Mouse (Mus musculus) adrenal gland, postnatal 36 days (tissue): ENCODE results near the gene 2410015M20Rik. TPM values are rescaled to one million over a fixed set of nuclear protein-coding genes. Genes with fewer than 3 reads are reported as not detected.
"Not testable (repeated sequence)": the region's sequence is repeated elsewhere in the genome, so short reads cannot be mapped to it uniquely, and the experiment has no call there.

ENCODE experiments used
- DNase-seq, 2 experiments: peaks; one replicate each; pipeline ENCODE4 v3.0.0; 2021; ENCODE audit warnings: mixed read lengths in 1 of 2
- long read RNA-seq, 2 experiments: library from polyadenylated mRNA; stranded (forward); transcript quantifications; one replicate each; pipeline ENCODE4 v2.0.0; 2021; ENCODE audit warnings: borderline sequencing depth in 2 of 2
- total RNA-seq, 2 experiments: library from RNA; stranded (reverse); gene quantifications; 2 replicates each; pipeline ENCODE4 v1.2.3; 2021

The 2410015M20Rik gene
- 100 to 1,000 TPM; 293 to 327 TPM for total RNA-seq
- long read RNA-seq, experiment 1, transcript 2410015M20Rik-201 (4 exons, 755 nt), result major isoform, 235 of 266 reads
- long read RNA-seq, experiment 1, partial matches to known transcripts, result 5 of 266 reads
- long read RNA-seq, experiment 1, other reads (novel, unspliced or antisense), result 26 of 266 reads
- long read RNA-seq, experiment 2, transcript 2410015M20Rik-201 (4 exons, 755 nt), result major isoform, 128 of 150 reads
- long read RNA-seq, experiment 2, partial matches to known transcripts, result 3 of 150 reads
- long read RNA-seq, experiment 2, other reads (novel, unspliced or antisense), result 19 of 150 reads

DNA sequence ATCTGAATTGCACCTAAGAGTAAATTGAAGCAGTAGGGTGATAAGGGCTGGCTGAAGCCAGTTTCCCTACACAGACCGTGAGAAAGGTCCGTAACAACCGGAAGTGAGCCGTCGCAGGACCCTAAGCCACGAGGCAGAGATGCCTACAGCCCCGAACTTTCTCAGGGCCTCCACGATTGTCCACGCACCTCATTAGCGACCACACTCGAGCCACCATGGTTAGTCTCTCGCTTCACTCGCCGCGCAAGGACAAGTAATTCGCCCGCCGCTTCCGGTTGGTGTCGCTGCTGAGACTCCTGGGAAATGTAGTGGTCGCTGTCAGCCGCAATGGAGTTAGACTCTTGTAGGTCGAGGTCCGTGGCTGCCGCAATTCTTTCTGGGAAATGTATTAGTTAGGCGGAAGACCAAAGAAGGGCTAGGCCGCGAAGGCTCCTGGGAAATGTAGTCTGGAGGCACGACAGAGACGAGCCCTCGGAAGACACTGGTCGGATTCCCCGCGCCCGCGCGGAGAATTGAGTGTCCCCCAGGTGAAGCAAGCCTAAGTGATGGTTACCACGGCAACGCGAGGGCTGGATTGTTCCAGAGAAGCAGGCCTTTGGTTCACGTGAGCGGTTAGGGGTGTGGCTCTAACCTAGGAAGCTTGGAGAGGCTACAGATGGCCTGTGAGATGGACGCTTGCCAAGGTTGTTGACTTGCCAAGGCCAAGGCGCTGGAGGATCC lies at the start of gene 2410015M20Rik:
Gene 2410015M20Rik, minus strand, starts transcription at position 320 of the 720 bp plus-strand sequence.
- peak; percentile 93 to 94 for DNase-seq

DNA sequence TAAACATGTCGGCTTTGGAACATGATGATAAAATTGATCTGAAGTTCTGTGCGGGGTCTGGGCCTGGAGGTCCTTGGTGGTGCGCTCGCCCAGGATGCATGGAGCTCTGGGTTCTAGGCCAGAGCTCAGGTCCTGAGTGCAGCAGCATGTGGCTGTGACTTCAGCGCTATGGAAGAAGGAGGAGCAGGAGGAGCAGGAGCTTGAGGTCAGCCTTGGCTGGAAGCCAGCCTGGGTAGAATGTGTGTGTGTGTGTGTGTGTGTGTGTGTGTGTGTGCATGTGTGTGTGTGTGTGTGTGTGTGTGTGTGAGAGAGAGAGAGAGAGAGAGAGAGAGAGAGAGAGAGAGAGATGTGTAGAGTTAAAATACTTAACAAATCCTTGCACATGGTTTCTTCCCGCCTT lies 46.6 kb upstream of the 2410015M20Rik start:
- DNase-seq, result no peak

DNA sequence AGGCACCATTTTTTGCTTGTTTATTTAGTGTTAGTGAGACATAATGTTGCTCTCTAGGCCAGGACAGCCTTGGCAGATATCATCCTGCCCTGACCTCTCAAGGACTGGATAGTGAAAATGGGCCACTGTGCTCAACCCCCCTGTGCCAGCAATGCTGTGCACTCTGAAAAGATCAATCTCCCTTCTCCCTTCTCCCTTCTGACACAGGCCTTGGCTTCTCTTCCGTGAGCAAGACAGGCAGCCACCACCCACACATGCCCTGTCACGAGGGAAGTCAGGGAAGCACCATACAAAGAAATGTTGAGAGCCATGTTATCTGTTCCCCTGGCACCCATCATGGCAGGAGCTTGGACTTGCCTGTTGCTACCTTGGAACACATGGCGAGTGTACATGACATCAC lies 45.7 kb upstream of the 2410015M20Rik start:
- peak; percentile 55 to 61 for DNase-seq

DNA sequence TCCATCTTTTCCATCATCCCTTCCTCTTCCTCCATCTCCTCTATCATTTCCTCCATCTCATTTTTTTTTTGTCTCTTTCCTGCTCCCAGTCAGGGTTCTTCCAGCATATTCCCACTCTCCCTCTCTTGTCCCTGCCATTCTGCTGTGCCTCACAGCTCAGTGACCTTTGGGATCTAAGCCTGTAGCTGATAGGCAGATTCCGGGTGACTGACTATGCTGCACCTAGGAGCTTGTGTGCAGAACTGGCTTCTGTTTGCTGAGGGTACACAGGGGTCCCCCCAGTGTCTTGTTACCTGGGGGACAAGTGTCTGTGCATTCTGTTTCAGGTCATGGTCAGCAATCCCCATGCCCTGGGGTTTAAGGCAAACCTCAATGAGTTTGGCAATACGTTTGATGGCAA lies 45.2 kb upstream of the 2410015M20Rik start:
- DNase-seq, result peak in 1 of 2 experiments; percentile 36

DNA sequence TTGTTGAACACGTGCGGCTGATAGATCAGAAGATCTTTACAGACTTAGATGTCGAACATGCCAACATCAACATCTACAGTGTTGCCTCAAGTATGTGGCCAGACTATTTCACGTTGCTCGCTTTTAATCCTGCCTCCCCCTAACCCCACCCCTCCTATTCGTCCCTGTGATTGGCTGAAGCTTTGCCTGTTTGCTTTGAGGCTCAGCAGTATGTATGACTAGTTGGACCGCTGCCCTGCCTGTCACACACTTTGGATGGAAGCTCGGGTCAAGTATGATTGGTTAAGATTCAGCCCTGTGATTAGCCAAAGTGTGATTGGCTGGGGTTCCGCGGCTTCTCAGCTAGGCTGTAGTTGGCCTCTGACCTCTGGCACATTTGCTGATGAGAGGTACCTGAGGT lies 42.2 kb upstream of the 2410015M20Rik start:
- no peak for DNase-seq

DNA sequence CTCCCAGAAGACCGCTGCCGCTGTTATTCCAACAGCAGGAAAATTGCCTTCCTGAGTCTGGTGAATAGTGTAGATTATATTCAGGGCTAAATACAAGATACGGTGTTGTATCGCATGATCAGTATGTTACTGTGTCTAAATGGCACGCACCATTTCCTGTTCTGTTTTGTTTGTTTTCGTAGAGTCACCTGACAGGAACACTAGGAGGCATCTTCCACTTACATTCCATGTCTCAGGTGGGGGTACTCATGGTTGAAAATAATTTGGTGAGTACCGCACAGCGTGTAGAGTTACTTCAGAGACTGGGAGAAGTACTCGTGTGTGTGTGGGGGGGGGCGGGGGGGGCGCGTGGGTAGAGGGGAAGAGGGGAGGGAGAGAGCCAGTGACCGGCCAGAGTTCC lies 38.0 kb upstream of the 2410015M20Rik start:
- DNase-seq, result no peak

DNA sequence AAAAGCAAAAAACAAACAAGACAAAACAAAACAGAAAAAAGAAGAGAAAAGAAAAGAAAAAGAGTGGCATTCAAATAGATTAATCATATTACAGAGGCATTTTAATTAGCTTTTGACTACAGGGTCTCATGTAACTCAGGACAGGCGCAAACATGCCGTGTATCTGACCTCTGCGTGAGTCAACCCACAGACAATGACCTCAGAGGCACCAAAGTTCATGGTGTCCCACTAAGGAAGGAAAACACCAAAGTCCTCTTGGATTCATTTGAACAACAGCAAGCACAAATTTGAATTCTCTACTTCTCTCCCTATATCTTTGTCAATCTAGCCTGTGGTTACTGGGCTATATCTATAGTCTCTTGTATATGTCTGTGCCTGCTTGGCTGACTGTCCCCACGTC lies 33.7 kb upstream of the 2410015M20Rik start:
- no peak for DNase-seq

DNA sequence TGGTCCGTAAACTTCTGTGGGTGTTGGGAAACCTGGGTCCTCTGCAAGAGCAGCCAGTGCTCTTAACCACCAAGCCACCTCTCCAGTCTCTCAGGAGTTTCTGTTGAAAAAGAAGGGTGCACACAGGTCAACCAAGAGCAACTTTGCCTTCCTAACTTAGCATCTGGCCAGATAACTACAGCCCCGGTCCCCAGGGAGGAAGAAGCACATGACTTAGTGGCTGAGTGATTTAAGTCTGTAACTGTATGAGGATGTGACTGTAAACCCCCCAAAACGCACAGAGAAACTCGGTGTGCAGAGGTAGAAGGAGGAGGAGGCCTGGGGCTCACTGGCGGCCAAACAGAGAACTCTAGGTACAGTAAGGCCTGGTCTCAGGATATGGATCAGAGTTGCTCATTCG lies 24.5 kb upstream of the 2410015M20Rik start:
- peak in 1 of 2 experiments; percentile 30 for DNase-seq

DNA sequence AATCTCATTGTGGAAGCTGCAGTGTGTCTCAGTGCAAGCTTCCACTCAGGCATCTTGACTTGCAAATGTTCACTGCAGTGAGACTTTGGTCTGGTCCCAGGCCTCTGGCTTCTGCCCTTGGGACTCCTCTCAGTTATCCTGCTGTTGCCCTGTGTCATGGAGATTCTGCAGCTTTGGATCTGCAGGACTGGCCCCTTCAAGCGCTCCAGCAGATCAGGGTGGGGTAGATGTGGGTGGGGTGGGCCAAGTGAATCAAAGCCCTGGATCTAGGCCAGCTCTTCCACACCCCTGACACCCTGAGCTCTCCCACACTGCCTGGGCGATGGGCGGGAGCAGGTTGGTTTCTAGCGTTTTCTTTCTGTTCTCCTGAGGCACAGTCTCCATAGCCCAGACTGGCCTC lies 22.2 kb upstream of the 2410015M20Rik start:
- DNase-seq, result no peak

DNA sequence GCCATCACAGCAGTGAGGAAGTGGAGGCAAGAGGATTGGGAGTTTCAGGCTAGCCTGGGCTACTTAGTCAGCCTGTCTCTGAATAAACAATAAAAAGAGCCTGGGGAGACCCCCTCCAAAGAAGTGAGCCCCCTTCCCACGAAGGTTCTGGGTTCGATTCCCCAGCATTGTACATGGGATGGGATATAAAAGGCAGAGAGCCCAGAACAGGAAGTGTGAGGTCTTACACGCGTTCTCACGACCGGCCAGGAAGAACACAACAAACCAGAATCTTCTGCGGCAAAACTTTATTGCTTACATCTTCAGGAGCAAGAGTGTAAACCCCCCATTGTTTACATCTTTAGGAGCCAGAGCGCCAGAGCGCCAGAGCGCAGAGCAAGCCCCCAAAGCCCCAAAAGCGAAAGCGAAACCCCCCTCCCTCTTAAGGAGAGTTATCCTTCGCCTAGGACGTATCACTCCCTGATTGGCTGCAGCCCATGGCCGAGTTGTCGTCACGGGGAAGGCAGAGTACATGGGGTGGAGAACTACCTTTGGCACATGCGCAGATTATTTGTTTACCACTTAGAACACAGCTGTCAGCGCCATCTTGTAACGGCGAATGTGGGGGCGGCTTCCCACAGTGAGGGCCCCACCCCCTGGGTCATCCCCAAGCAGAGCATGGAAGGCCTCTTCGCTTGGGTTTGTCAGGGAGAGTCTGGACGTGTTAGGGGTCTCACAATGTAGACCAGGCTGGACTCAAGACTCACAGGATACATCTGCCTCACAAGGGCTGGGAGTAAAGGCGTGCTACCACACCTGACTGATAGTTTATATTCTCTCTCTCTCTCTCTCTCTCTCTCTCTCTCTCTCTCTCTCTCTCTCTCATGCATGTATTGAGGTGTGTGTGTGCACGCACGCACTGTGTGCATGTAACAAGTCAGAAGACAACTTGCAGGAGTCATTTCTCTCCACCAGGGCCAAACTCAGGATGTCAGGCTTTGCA lies 20.5 kb upstream of the 2410015M20Rik start:
- DNase-seq, result not testable (repeated sequence)

DNA sequence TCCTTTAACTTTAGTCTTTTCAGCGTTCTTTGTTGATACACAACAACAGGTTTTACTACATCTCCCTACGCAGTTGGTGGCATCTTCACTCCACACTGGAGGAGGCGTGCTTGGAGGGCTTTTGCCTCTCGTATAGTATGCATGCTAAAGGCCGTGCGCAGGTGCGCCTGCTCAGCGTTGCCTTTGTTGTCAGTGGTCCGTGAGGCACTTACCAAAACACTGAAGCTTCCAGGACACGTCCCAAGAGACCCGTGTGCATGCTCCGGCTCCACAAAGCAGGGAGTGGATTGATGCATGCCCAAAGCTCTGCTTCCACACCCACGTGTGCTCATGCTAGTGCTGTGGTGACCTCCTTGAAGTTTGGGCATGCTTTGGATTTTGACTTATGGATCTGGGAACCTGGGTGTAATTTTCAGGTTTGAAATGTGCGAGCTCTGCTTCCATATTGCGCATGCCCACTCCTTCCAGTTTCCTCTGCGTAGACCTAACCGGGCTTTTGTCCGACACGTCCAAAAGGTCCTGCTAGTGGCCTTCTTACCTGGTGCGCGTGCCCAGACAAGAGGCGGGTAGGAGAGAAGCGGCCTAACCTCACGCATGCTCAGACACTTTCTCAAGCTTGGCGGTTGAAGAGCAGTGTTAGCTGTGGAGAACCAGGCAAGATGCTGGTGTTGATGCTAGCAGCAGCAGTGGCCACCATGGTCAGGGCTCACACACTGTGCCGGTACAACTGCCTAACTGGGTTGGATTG lies 18.1 kb upstream of the 2410015M20Rik start, which contains the start of gene Catsperd:
Gene Catsperd, plus strand, starts transcription at position 614 of the 748 bp plus-strand sequence.
- peak; percentile 49 to 52 for DNase-seq

DNA sequence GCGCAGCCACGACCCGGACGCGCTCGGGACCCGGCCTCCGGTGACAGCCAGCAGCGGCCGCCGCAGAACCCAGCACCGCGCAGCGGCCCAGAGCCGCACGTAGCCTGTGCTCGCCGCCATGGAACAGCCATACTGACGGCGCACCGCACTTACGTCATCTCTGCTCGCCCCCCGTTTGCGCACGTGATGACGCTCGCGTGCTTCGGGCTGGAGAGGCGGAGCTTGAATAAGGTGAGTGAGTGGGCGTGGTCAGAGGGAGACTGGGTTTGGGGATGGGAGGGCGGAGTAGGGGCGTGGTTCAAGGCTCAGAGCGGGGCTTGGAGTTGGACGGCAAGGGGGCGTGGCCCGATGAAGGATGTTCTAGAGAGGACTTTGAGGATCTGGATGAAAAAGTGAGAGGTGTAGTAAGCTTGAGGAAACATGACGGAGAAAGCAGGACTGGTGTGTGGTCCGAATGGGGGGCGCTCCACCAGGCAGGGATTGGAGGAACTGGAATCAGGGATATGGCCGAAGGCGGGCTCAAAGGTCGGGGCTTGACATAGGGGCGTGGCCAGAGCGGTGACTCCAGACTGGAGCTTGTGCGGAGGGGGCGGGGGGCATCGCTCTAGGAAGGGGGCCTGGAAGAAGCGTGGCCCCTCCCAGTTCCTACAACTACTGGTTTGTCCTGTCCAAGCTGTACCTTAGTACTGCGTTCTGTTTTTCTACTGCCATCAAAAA lies 17.3 kb upstream of the 2410015M20Rik start, which contains the start of gene Lonp1:
Gene Lonp1, minus strand, starts transcription at position 134 of the 717 bp plus-strand sequence.
- peak; percentile 97 to 98 for DNase-seq

DNA sequence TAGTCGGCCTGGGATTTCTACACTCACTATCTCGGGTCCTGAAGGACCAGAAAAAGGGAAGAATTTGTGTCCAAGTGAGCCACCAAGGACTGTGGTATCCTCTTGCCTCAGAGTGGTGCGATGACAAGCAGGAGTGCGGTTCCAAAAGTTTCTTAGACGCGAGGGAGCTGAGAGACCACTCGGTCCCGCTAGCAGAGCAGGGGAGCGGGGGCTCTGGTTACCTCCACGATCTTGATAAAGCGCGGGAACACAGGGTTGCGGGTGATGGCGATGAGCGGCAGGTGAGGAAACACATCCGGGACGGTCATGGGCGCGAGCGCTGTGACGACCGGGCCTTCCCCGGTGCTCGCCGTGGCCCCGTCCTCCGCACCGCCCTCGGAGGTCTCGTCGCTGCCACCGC lies 16.7 kb upstream of the 2410015M20Rik start:
- DNase-seq, result no peak

DNA sequence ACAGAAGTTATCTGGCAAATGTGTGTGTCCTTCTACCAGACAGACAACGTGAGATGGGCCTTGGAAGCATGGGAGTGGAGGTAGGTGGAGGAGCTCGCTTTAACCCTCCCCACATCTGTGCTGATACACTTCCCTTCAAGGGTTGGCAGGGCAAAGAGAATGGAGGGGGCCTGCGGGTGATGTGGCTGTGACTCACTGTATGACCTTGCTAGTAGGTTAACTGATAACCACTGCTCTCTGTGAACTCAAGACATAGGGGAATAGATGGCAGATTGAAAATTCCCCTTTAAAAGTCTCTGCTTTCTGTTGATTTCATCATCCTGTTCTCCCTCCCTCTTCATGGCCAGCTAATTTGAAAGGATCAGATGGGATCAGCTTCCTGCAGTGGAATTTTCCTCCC lies 15.9 kb upstream of the 2410015M20Rik start:
- DNase-seq, result peak; percentile 78 to 83

DNA sequence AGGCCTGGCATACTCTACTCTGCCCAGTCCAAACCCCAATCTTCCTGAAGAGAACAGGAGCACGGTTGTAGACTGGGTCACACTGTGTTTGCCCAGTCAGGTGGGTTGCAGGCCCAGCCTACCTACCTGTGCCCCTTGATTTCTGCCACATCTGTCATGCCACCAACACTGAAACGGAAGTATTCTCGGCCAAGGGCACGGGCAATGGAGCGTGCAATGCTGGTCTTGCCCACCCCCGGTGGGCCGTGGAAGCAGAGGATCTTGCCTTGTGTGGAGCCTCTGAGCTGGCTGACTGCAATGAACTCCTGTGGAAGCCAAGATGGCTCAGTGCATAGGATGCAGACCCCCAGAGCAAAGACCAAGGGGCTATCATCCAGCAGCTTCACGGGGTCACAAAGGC lies 8.1 kb upstream of the 2410015M20Rik start:
- no peak for DNase-seq

DNA sequence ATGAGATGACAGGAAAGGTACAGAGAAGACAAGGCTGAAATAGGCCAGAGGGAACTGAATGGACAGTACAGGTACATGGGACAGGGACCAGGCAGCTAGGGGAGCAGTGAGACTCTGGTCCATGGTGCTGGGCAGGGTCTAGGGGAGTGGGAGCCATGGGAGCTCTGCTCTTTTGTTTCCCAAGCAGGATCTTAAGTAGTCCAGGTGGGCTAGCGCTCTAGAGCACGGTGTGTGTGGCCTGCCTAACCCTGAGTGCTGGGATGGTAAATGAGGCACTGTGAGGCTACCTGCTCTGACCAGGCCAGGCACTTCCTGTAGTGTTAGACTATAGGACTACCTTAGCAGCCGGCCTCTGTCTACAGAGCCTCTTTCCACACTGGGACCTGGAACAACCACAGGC lies 7.2 kb upstream of the 2410015M20Rik start:
- no peak for DNase-seq

DNA sequence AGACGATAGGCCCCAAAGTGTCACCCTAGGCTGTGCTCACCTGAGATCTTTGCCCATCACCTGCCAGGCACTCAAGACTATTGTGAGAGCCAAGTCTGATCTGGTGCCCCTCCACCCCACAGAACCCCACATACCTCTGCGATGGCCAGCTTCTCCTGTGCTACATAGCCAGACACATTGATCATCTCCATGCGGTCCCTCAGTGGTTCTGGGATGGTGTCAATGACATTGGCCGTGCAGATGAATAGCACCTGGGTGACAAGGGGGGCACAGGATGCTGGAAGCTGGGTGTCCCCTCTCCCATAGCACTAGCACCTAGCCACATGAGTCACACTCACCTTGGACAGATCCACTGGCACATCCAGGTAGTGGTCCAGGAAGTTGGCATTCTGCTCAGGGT lies 6.2 kb upstream of the 2410015M20Rik start:
- no peak for DNase-seq

DNA sequence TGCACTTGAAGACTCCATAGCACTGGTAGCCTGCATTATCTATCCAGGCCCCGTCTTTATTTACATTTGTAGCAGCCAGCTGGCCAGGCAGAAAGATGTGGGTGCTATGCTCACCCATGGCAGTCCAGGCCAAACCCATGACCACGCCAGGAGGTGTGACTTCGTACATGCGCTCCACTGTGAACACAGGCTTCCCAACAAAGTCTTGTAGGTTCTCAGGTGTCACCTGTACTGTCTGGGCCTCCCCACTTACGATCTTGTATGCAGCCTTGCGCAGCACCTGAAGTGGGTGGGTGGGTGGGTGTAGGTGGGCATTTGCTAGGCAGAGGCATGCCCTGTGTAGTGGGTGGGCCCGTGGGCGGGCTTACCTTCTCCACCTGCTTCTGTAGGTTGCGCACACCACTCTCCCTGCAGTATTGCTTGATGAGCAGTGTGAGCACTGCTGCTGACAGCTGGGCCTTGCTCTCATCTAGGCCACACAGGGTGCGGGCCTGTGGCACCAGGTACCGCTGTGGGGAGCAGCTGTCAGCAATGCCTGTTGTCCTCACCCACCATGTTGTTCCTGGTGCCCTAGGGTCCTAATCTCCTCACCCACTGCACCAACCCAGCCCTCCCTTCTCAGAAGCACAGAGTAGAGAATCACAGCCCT lies 5.7 kb upstream of the 2410015M20Rik start:
- DNase-seq, result no peak

DNA sequence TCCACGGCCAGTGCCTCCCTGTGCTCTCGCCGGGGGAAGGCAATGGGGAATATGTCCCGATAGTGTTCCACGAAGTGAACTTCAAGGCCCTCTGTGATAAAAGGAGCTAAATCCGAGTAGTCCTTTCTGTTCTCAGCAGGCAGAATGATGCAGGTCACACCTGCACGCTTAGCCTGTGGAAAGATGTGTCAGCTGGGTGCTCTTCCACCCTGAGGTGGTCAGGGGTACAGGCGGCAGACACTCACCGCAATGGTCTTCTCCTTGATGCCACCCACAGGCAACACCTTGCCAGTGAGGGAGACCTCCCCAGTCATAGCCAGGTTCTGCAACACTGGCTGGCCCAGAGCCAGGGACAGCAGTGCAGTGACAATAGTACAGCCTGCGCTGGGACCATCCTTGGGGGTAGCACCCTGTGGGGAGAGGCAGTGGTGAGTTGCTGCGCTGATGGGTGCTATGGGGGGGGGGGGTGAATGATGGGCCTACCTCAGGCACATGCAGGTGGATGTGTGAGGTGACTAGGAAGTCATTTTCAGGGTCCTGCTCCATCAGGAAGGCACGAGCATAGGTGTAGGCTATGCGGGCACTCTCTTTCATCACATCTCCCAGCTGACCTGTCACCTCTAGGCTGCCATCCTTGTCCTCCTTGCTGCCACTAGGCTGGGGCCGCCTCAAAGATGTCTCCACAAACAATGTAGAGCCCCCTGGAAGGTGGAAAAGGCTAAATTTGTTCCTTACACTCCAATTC lies 5.0 kb upstream of the 2410015M20Rik start:
- DNase-seq, result peak; percentile 58 to 67
